Mouse (Mus musculus) heart, embryonic 11.5 days (tissue): ENCODE measurements around the gene Ssbp4. TPM values are rescaled to one million over a fixed set of nuclear protein-coding genes. Genes with fewer than 3 reads are reported as not detected.

ENCODE experiments used
- ATAC-seq: fragments of 200-750 bp; cut with Nextera tagmentation; replicated peaks from 2 replicates; pipeline ENCODE4 v1.8.0; 2017; ENCODE audit warnings: moderate library complexity; ENCODE audit not compliant: insufficient number of reproducible peaks, low FRiP score, low TSS enrichment
- H3K27ac ChIP-seq: fragments of 300-500 bp; sonication (generic); 2 replicates; pipeline ENCODE4 v1.5.1; 2014; ENCODE audit warnings: mild to moderate bottlenecking, low read depth, low read length
- H3K27me3 ChIP-seq: fragments of 300-500 bp; sonication (generic); 2 replicates; pipeline ENCODE4 v1.6.1; 2014; ENCODE audit warnings: mild to moderate bottlenecking, low read length, mixed read lengths; ENCODE audit not compliant: control insufficient read depth, insufficient read depth
- H3K36me3 ChIP-seq: fragments of 300-500 bp; sonication (generic); 2 replicates; pipeline ENCODE4 v1.6.1; 2014; ENCODE audit warnings: mild to moderate bottlenecking, low read length, moderate library complexity, mixed read lengths; ENCODE audit not compliant: control insufficient read depth, insufficient read depth
- H3K4me1 ChIP-seq: fragments of 300-500 bp; sonication (generic); 2 replicates; pipeline ENCODE4 v1.6.1; 2014; ENCODE audit warnings: low read length; ENCODE audit not compliant: control insufficient read depth, insufficient read depth
- H3K4me2 ChIP-seq: fragments of 300-500 bp; sonication (generic); 2 replicates; pipeline ENCODE4 v1.6.1; 2014; ENCODE audit warnings: mild to moderate bottlenecking, moderate library complexity
- H3K4me3 ChIP-seq: fragments of 300-500 bp; sonication (generic); 2 replicates; pipeline ENCODE4 v1.5.1; 2014; ENCODE audit warnings: low read depth, low read length
- H3K9ac ChIP-seq: fragments of 300-500 bp; sonication (generic); 2 replicates; pipeline ENCODE4 v1.6.1; 2014; ENCODE audit warnings: mild to moderate bottlenecking, low read depth, low read length, moderate library complexity
- H3K9me3 ChIP-seq: fragments of 300-500 bp; sonication (generic); replicated peaks from 2 replicates; pipeline ENCODE4 v1.6.1; 2016; ENCODE audit warnings: low read length; ENCODE audit not compliant: control insufficient read depth
- WGBS: fragments of 180-500 bp; shearing (Covaris S2); extraction: QIAGEN DNeasy Blood & Tissue Kit; methylation state at CpG from one replicate; pipeline ENCODE4 v1.1.7; 2014; ENCODE audit not compliant: insufficient replicate concordance; 5-methylcytosine and 5-hydroxymethylcytosine counted together
- polyA plus RNA-seq: library from polyadenylated mRNA; unstranded; fragments of >200 nt; fragmentation: Nextera tagmentation; extraction: Ambion mirVana; gene quantifications from 2 replicates; pipeline ENCODE4 v1.2.1, GENCODE M21; 2014

Ssbp4 gene
- polyA plus RNA-seq, 1 experiment from 2014 or later = 78.9 TPM

GRCm38 (mm10) chr8:70648921-70649320 is 40.2 kb upstream of the Ssbp4 start:
- H3K4me3 ChIP-seq = no peak overlapping the region
- peaks cover 41% of the 10 kb centered on the region for H3K4me1 ChIP-seq
- no peak overlapping the region for H3K9ac ChIP-seq
- H3K27ac ChIP-seq = peak overlapping the region; percentile 65
- H3K4me2 ChIP-seq = 0 out of 2 replicates have a peak overlapping the region, but pooled peaks have one; percentile 2
- no peaks in the 10 kb centered on the region for H3K9me3 ChIP-seq
- peaks cover 10% of the 10 kb centered on the region; the same call in 1 of the 2 replicates for H3K36me3 ChIP-seq
- no peak for ATAC-seq
- no peaks in the 10 kb centered on the region for H3K27me3 ChIP-seq
- 59% methylated on average over 3 of the region's 3 CpGs for WGBS

GRCm38 (mm10) chr8:70648164-70648442 is 39.4 kb upstream of the Ssbp4 start:
- peaks cover 41% of the 10 kb centered on the region for H3K4me1 ChIP-seq
- H3K27ac ChIP-seq = peak overlapping the region; percentile 73
- H3K4me3 ChIP-seq = no peak overlapping the region

GRCm38 (mm10) chr8:70647343-70648163 is 38.9 kb upstream of the Ssbp4 start:
- Histone ChIP-seq H3K4me2 (no peak overlapping the region), H3K9ac (peak overlapping the region; percentile 40; the same call in 1 of the 2 replicates), H3K4me3 (no peak overlapping the region), H3K27ac (peak overlapping the region; percentile 73), H3K9me3 (no peaks in the 10 kb centered on the region), H3K4me1 (peaks cover 41% of the 10 kb centered on the region), H3K36me3 (peaks cover 7% of the 10 kb centered on the region; the same call in 1 of the 2 replicates), H3K27me3 (no peaks in the 10 kb centered on the region)
- ATAC-seq = 0 out of 2 replicates have a peak, but pooled peaks have one; percentile 31
- 53% methylated on average over 8 of the region's 8 CpGs for WGBS

More at GRCm38 (mm10) chr8:70648164-70648442, 39.4 kb upstream of the Ssbp4 start:
- whole genome bisulfite sequencing = 14% methylated on average over 1 of the region's 1 CpGs
- Histone ChIP-seq H3K9me3 (no peaks in the 10 kb centered on the region), H3K9ac (no peak overlapping the region), H3K4me2 (no peak overlapping the region), H3K27me3 (no peaks in the 10 kb centered on the region), H3K36me3 (peaks cover 8% of the 10 kb centered on the region; the same call in 1 of the 2 replicates)
- no peak for ATAC-seq

- H3K4me1 ChIP-seq = peaks cover 41% of the 10 kb centered on the region
- H3K36me3 ChIP-seq = peaks cover 2% of the 10 kb centered on the region; the same call in 1 of the 2 replicates
- no peak overlapping the region for H3K4me2 ChIP-seq
- H3K9ac ChIP-seq = no peak overlapping the region
- H3K27me3 ChIP-seq = no peaks in the 10 kb centered on the region
- H3K27ac ChIP-seq = peak overlapping the region; percentile 73
- no peaks in the 10 kb centered on the region for H3K9me3 ChIP-seq
- no peak for ATAC-seq
- no peak overlapping the region for H3K4me3 ChIP-seq
These were observed 38.1 kb upstream of the Ssbp4 start for GRCm38 (mm10) chr8:70646775-70647174.

DNA sequence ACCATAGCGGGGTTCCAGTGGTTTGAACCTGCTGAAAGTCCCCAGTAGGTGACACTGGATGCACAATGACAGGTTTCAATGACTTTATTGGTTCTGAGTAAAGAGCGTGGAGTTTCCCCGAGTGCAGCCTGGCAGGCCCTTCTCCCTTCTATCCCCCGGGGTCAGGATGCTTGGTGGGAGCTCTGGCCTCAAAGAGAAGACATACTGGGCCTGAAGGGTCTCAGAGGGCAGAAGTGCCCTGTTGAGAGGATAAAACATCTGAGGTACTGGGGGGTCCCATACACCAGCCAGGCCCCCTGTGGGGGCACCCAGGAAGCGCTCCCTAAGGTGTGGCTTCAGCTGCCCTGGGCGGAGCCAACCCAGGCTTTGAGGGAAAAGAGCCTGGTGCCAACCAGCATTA is 37.7 kb upstream of the Ssbp4 start:
- Histone ChIP-seq H3K9me3 (no peaks in the 10 kb centered on the region), H3K9ac (no peak overlapping the region), H3K27me3 (no peaks in the 10 kb centered on the region), H3K36me3 (peaks cover 2% of the 10 kb centered on the region; the same call in 1 of the 2 replicates), H3K4me2 (no peak overlapping the region), H3K4me3 (no peak overlapping the region), H3K4me1 (peaks cover 41% of the 10 kb centered on the region), H3K27ac (no peak overlapping the region)
- ATAC-seq = no peak
- 67% methylated on average over 6 of the region's 6 CpGs for WGBS

GRCm38 (mm10) chr8:70645501-70646224 is 37.0 kb upstream of the Ssbp4 start:
- 64% methylated on average over 17 of the region's 17 CpGs for WGBS
- Histone ChIP-seq H3K9me3 (no peaks in the 10 kb centered on the region), H3K4me3 (no peak overlapping the region), H3K4me1 (peaks cover 41% of the 10 kb centered on the region), H3K9ac (peak overlapping the region; percentile 24; the same call in 1 of the 2 replicates), H3K27ac (no peak overlapping the region), H3K36me3 (no peaks in the 10 kb centered on the region), H3K27me3 (no peaks in the 10 kb centered on the region), H3K4me2 (no peak overlapping the region)
- ATAC-seq = no peak

DNA sequence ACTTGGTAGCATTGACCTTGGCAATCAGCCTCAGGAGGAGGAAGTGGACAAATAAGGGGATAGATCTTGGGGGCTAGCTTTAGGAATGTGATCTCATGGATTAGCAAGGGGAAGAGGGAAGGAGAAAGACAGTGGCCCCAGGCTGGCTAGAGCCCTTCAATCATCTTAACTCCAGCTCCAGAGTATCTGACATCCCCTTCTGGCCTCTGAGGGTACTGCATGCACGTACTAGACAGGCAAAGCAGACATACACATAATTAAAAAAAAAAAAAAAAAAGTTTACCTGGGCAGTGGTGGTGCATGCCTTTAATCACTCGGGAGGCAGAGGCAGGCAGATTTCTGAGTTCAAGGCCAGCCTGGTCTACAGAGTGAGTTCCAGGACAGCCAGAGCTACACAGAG is 35.4 kb upstream of the Ssbp4 start:
- no peaks in the 10 kb centered on the region for H3K36me3 ChIP-seq
- no peak overlapping the region for H3K4me3 ChIP-seq
- H3K9ac ChIP-seq = no peak overlapping the region
- no peak overlapping the region for H3K4me2 ChIP-seq
- no peak for ATAC-seq
- peaks cover 34% of the 10 kb centered on the region for H3K4me1 ChIP-seq
- H3K9me3 ChIP-seq = no peaks in the 10 kb centered on the region
- 72% methylated on average over 2 of the region's 2 CpGs for WGBS
- H3K27ac ChIP-seq = no peak overlapping the region
- no peaks in the 10 kb centered on the region for H3K27me3 ChIP-seq

GRCm38 (mm10) chr8:70643019-70643418 is 34.3 kb upstream of the Ssbp4 start:
- WGBS = 63% methylated on average over 3 of the region's 3 CpGs
- Histone ChIP-seq H3K27ac (no peak overlapping the region), H3K9ac (no peak overlapping the region), H3K4me3 (no peak overlapping the region), H3K4me2 (no peak overlapping the region), H3K9me3 (no peaks in the 10 kb centered on the region), H3K27me3 (no peaks in the 10 kb centered on the region), H3K36me3 (no peaks in the 10 kb centered on the region), H3K4me1 (peaks cover 31% of the 10 kb centered on the region)
- no peak for ATAC-seq
